9 mouse cellular contexts compared by ENCODE assay signal in genomic region chr4:150583777-150584135, GRCm38 (mm10).
DNase-seq lines count a peak whose midpoint lies in the region; ATAC-seq lines count a peak whose summit lies in the region.
"Had no signal": no experiment of that assay in that cellular context is flagged by ENCODE, and none has a peak within 500 bp of the region (broad histone marks: within the 10 kb centered on the region; RNA-seq: fewer than 3 reads in every experiment).

No protein-coding gene starts in this region.

- H3K27me3 ChIP-seq in kidney, embryonic 14.5 days (ENCODE audit: control insufficient read depth, insufficient read depth, low read length): no peaks in the 10 kb centered on the region
- no peaks in the 10 kb centered on the region for H3K27me3 ChIP-seq in hindbrain, embryonic 12.5 days
- H3K27me3 ChIP-seq in midbrain, embryonic 11.5 days (ENCODE audit: control insufficient read depth, insufficient read depth, low read length): no peaks in the 10 kb centered on the region
- H3K27me3 ChIP-seq: megakaryocyte, embryonic 14.5 days had no signal

- no peaks in the 10 kb centered on the region for H3K9me3 ChIP-seq in kidney, embryonic 14.5 days (ENCODE audit: control insufficient read depth, low read length)
- no peaks in the 10 kb centered on the region for H3K9me3 ChIP-seq in hindbrain, embryonic 12.5 days (replicated peaks)
- H3K9me3 ChIP-seq in midbrain, embryonic 11.5 days (ENCODE audit: control insufficient read depth, low read length): no peaks in the 10 kb centered on the region
- H3K9me3 ChIP-seq: megakaryocyte, embryonic 14.5 days had no signal

- peak; percentile 44 for ATAC-seq in kidney, embryonic 14.5 days (ENCODE audit: low FRiP score, low TSS enrichment)
- ATAC-seq in activated CD4-positive, CD25-positive, alpha-beta regulatory T cell, adult 4 months: peak; percentile 40
- no peak for ATAC-seq in hindbrain, embryonic 12.5 days (ENCODE audit: low FRiP score)
- ATAC-seq in midbrain, embryonic 11.5 days (ENCODE audit: low FRiP score): no peak
- no peak for ATAC-seq in megakaryocyte-erythroid progenitor cell, adult 5-6 weeks (replicated peaks; ENCODE audit: low FRiP score, low TSS enrichment, poor library complexity, severe bottlenecking)

- peak overlapping the region; percentile 21 for H3K4me2 ChIP-seq in kidney, embryonic 14.5 days (replicated peaks; ENCODE audit: low read depth, low read length)
- 0 out of 2 replicates have a peak overlapping the region, but pooled peaks have one; percentile 6 for H3K4me2 ChIP-seq in hindbrain, embryonic 12.5 days (replicated peaks)
- H3K4me2 ChIP-seq in midbrain, embryonic 11.5 days: no peak overlapping the region

- H3K9ac ChIP-seq in kidney, embryonic 14.5 days (ENCODE audit: low read depth, low read length): peak overlapping the region; percentile 44; the same call in 1 of the 2 replicates
- H3K9ac ChIP-seq in hindbrain, embryonic 12.5 days: no peak overlapping the region
- peak overlapping the region; percentile 21; the same call in 1 of the 2 replicates for H3K9ac ChIP-seq in midbrain, embryonic 11.5 days (ENCODE audit: low read length)

- H3K27ac ChIP-seq in kidney, embryonic 14.5 days (ENCODE audit: low read depth, low read length): peak overlapping the region; percentile 93
- H3K27ac ChIP-seq in hindbrain, embryonic 12.5 days: peak overlapping the region; percentile 70
- H3K27ac ChIP-seq in midbrain, embryonic 11.5 days (ENCODE audit: low read depth, low read length): no peak overlapping the region; the same call in 1 of the 2 replicates

- 20% methylated on average over 3 of the region's 3 CpGs for WGBS in kidney, embryonic 14.5 days
- WGBS in hindbrain, embryonic 12.5 days: 63% methylated on average over 3 of the region's 3 CpGs
- 56% methylated on average over 3 of the region's 3 CpGs for WGBS in midbrain, embryonic 11.5 days

- peaks cover 59% of the 10 kb centered on the region for H3K4me1 ChIP-seq in kidney, embryonic 14.5 days (ENCODE audit: control insufficient read depth, insufficient read depth, low read length)
- peaks cover 41% of the 10 kb centered on the region for H3K4me1 ChIP-seq in hindbrain, embryonic 12.5 days
- H3K4me1 ChIP-seq in midbrain, embryonic 11.5 days (ENCODE audit: control insufficient read depth, insufficient read depth, low read length): peaks cover 17% of the 10 kb centered on the region

- H3K36me3 ChIP-seq in kidney, embryonic 14.5 days (ENCODE audit: control insufficient read depth, insufficient read depth, low read length): no peaks in the 10 kb centered on the region
- no peaks in the 10 kb centered on the region for H3K36me3 ChIP-seq in hindbrain, embryonic 12.5 days
- H3K36me3 ChIP-seq in midbrain, embryonic 11.5 days (ENCODE audit: control insufficient read depth, insufficient read depth, low read length): no peaks in the 10 kb centered on the region

- no peak overlapping the region for H3K4me3 ChIP-seq in kidney, embryonic 14.5 days (ENCODE audit: low read length)
- H3K4me3 ChIP-seq in hindbrain, embryonic 12.5 days: no peak overlapping the region
- H3K4me3 ChIP-seq in midbrain, embryonic 11.5 days (ENCODE audit: low read depth, low read length): no peak overlapping the region

- DNase-seq in kidney, adult 8-10 months: no peak
- no peak for DNase-seq in midbrain, embryonic 11.5 days (ENCODE audit: low spot score, missing footprints)
- DNase-seq in B cell, adult 2 months: no peak
- no peak for DNase-seq in left cerebral cortex, adult 8-10 months (ENCODE audit: low spot score in 2 of 2)

Comparison
In these comparisons a context has a peak if more than half of its experiments do, and no peak if none do; other contexts are left out.
1. ATAC-seq: peak in kidney, embryonic 14.5 days (single experiment) and activated CD4-positive, CD25-positive, alpha-beta regulatory T cell, adult 4 months (single experiment); none in hindbrain, embryonic 12.5 days (single experiment), midbrain, embryonic 11.5 days (single experiment) and megakaryocyte-erythroid progenitor cell, adult 5-6 weeks (single experiment).